Mouse (Mus musculus): ENCODE measurements at regions not wholly inside any gene's neighbourhood (a gene's known extent, or its start where the extent isn't known, plus 50 kb on each side); places are given as distances from the start of the nearest gene placed in this dataset.

GRCm38 (mm10) chr4:81988796-81989195 lies 546.2 kb upstream of the Mpdz start:
- 83% methylated on average over 2 of the region's 2 CpGs for WGBS
- Histone ChIP-seq H3K4me1 (no peaks in the 10 kb centered on the region), H3K36me3 (no peaks in the 10 kb centered on the region), H3K4me2 (replicated peaks) (no peak overlapping the region), H3K27me3 (no peaks in the 10 kb centered on the region), H3K9me3 (replicated peaks) (no peaks in the 10 kb centered on the region), H3K9ac (no peak overlapping the region), H3K4me3 (no peak overlapping the region), H3K27ac (no peak overlapping the region)
- ATAC-seq (ENCODE audit: low FRiP score) = no peak

GRCm38 (mm10) chr4:81986616-81987015 lies 544.0 kb upstream of the Mpdz start:
- H3K27me3 ChIP-seq = no peaks in the 10 kb centered on the region
- H3K4me2 ChIP-seq (replicated peaks) = no peak overlapping the region
- no peaks in the 10 kb centered on the region for H3K9me3 ChIP-seq (replicated peaks)
- no peak overlapping the region for H3K27ac ChIP-seq
- no peak overlapping the region for H3K4me3 ChIP-seq
- H3K4me1 ChIP-seq = no peaks in the 10 kb centered on the region
- H3K9ac ChIP-seq = no peak overlapping the region
- WGBS = 60% methylated on average over 4 of the region's 4 CpGs
- H3K36me3 ChIP-seq = no peaks in the 10 kb centered on the region
- no peak for ATAC-seq (ENCODE audit: low FRiP score)

GRCm38 (mm10) chr4:81981811-81982210 lies 539.2 kb upstream of the Mpdz start:
- H3K27me3 ChIP-seq = no peaks in the 10 kb centered on the region
- no peak for ATAC-seq (ENCODE audit: low FRiP score)
- no peaks in the 10 kb centered on the region for H3K4me1 ChIP-seq
- H3K4me3 ChIP-seq = no peak overlapping the region
- H3K9ac ChIP-seq = no peak overlapping the region
- H3K36me3 ChIP-seq = no peaks in the 10 kb centered on the region
- 92% methylated on average over 1 of the region's 1 CpGs for WGBS
- H3K4me2 ChIP-seq (replicated peaks) = no peak overlapping the region
- no peaks in the 10 kb centered on the region for H3K9me3 ChIP-seq (replicated peaks)
- no peak overlapping the region for H3K27ac ChIP-seq

GRCm38 (mm10) chr4:81970472-81970871 lies 527.9 kb upstream of the Mpdz start:
- no peak overlapping the region for H3K4me2 ChIP-seq (replicated peaks)
- H3K4me1 ChIP-seq = no peaks in the 10 kb centered on the region
- H3K27ac ChIP-seq = no peak overlapping the region
- no peak for ATAC-seq (ENCODE audit: low FRiP score)
- no peaks in the 10 kb centered on the region for H3K9me3 ChIP-seq (replicated peaks)
- H3K4me3 ChIP-seq = no peak overlapping the region
- H3K9ac ChIP-seq = no peak overlapping the region
- H3K36me3 ChIP-seq = no peaks in the 10 kb centered on the region
- H3K27me3 ChIP-seq = no peaks in the 10 kb centered on the region
- 80% methylated on average over 10 of the region's 10 CpGs for WGBS

- no peak overlapping the region for H3K4me2 ChIP-seq (replicated peaks)
- 62% methylated on average over 3 of the region's 3 CpGs for WGBS
- no peak overlapping the region for H3K4me3 ChIP-seq
- no peaks in the 10 kb centered on the region for H3K9me3 ChIP-seq (replicated peaks)
- no peaks in the 10 kb centered on the region for H3K36me3 ChIP-seq
- H3K27me3 ChIP-seq = no peaks in the 10 kb centered on the region
- no peaks in the 10 kb centered on the region for H3K4me1 ChIP-seq
- no peak overlapping the region for H3K9ac ChIP-seq
- no peak overlapping the region for H3K27ac ChIP-seq
- ATAC-seq (ENCODE audit: low FRiP score) = no peak
These were observed 527.1 kb upstream of the Mpdz start for GRCm38 (mm10) chr4:81969621-81970115.

GRCm38 (mm10) chr4:81966054-81966623 lies 523.5 kb upstream of the Mpdz start:
- Histone ChIP-seq H3K9ac (no peak overlapping the region), H3K27ac (no peak overlapping the region), H3K9me3 (replicated peaks) (no peaks in the 10 kb centered on the region), H3K36me3 (no peaks in the 10 kb centered on the region), H3K4me2 (replicated peaks) (no peak overlapping the region), H3K4me3 (no peak overlapping the region), H3K27me3 (no peaks in the 10 kb centered on the region), H3K4me1 (no peaks in the 10 kb centered on the region)
- 83% methylated on average over 1 of the region's 1 CpGs for whole genome bisulfite sequencing
- ATAC-seq (ENCODE audit: low FRiP score) = no peak

GRCm38 (mm10) chr4:81963112-81963511 lies 520.5 kb upstream of the Mpdz start:
- no peaks in the 10 kb centered on the region for H3K27me3 ChIP-seq
- H3K36me3 ChIP-seq = no peaks in the 10 kb centered on the region
- H3K4me3 ChIP-seq = no peak overlapping the region
- no peaks in the 10 kb centered on the region for H3K4me1 ChIP-seq
- H3K9ac ChIP-seq = no peak overlapping the region
- no peaks in the 10 kb centered on the region for H3K9me3 ChIP-seq (replicated peaks)
- WGBS = 93% methylated on average over 10 of the region's 10 CpGs
- H3K27ac ChIP-seq = no peak overlapping the region
- ATAC-seq (ENCODE audit: low FRiP score) = no peak
- H3K4me2 ChIP-seq (replicated peaks) = no peak overlapping the region

GRCm38 (mm10) chr4:81962586-81962985 lies 520.0 kb upstream of the Mpdz start:
- ATAC-seq (ENCODE audit: low FRiP score) = no peak
- Histone ChIP-seq H3K27ac (no peak overlapping the region), H3K4me1 (0 out of 2 replicates have a peak, but pooled peaks cover under 1% of the 10 kb centered on the region), H3K9ac (no peak overlapping the region), H3K4me3 (no peak overlapping the region), H3K36me3 (no peaks in the 10 kb centered on the region), H3K9me3 (replicated peaks) (no peaks in the 10 kb centered on the region), H3K27me3 (no peaks in the 10 kb centered on the region), H3K4me2 (replicated peaks) (no peak overlapping the region)
- WGBS = 70% methylated on average over 5 of the region's 5 CpGs

- Histone ChIP-seq H3K27me3 (no peaks in the 10 kb centered on the region), H3K27ac (no peak overlapping the region), H3K4me1 (0 out of 2 replicates have a peak, but pooled peaks cover 4% of the 10 kb centered on the region), H3K36me3 (no peaks in the 10 kb centered on the region), H3K9ac (no peak overlapping the region), H3K4me2 (replicated peaks) (no peak overlapping the region), H3K9me3 (replicated peaks) (no peaks in the 10 kb centered on the region), H3K4me3 (no peak overlapping the region)
- 81% methylated on average over 16 of the region's 16 CpGs for WGBS
- no peak for ATAC-seq (ENCODE audit: low FRiP score)
These were observed 518.2 kb upstream of the Mpdz start for GRCm38 (mm10) chr4:81960552-81961534.

GRCm38 (mm10) chr4:81956926-81957694 lies 514.5 kb upstream of the Mpdz start:
- Histone ChIP-seq H3K4me1 (0 out of 2 replicates have a peak, but pooled peaks cover 4% of the 10 kb centered on the region), H3K9ac (no peak overlapping the region), H3K4me2 (replicated peaks) (no peak overlapping the region), H3K9me3 (replicated peaks) (no peaks in the 10 kb centered on the region), H3K36me3 (no peaks in the 10 kb centered on the region), H3K27me3 (no peaks in the 10 kb centered on the region), H3K4me3 (no peak overlapping the region), H3K27ac (no peak overlapping the region)
- 51% methylated on average over 6 of the region's 6 CpGs for WGBS
- no peak for ATAC-seq (ENCODE audit: low FRiP score)

GRCm38 (mm10) chr4:81953023-81953422 lies 510.4 kb upstream of the Mpdz start:
- no peaks in the 10 kb centered on the region for H3K9me3 ChIP-seq (replicated peaks)
- H3K4me1 ChIP-seq = 0 out of 2 replicates have a peak, but pooled peaks cover 4% of the 10 kb centered on the region
- H3K36me3 ChIP-seq = no peaks in the 10 kb centered on the region
- no peak overlapping the region for H3K4me2 ChIP-seq (replicated peaks)
- H3K4me3 ChIP-seq = no peak overlapping the region
- H3K27ac ChIP-seq = no peak overlapping the region
- no peaks in the 10 kb centered on the region for H3K27me3 ChIP-seq
- no peak for ATAC-seq (ENCODE audit: low FRiP score)
- no peak overlapping the region for H3K9ac ChIP-seq
- WGBS = 68% methylated on average over 4 of the region's 4 CpGs

- WGBS = 82% methylated on average over 5 of the region's 5 CpGs
- Histone ChIP-seq H3K4me2 (replicated peaks) (no peak overlapping the region), H3K9me3 (replicated peaks) (no peaks in the 10 kb centered on the region), H3K27ac (no peak overlapping the region), H3K9ac (no peak overlapping the region), H3K4me3 (no peak overlapping the region), H3K4me1 (no peaks in the 10 kb centered on the region), H3K27me3 (no peaks in the 10 kb centered on the region), H3K36me3 (no peaks in the 10 kb centered on the region)
- ATAC-seq (ENCODE audit: low FRiP score) = no peak
These were observed 494.8 kb upstream of the Mpdz start for GRCm38 (mm10) chr4:81937384-81937783.

Data from hindbrain, embryonic 12.5 days (tissue).